Mouse (Mus musculus): Measurements from ENCODE around the gene Gzmf.

DNA sequence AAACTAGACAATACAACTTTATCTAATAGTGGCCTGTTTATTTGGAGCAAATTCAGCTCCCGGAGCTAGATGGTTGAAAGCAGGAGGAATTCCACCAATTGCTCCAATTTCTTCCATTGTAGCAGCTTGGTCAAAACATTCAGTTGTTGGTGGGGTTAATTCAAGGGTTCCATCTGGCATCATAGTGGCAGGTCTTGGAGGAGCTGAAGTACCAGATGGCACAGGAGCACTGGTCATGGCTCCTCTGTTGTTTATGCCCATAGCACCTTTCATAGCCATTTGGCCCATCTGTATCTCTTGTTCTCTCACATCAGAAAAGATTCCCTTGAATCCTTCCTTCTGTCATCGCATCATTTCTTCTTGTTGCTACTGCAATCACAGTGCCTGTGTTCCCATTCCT lies 49.1 kb downstream of the Gzmf start:
- TF ChIP-seq POLR2A (IDR thresholded peaks at IDR 0.05; ENCODE audit: low read depth, low read length): no peak
- no peak for TF ChIP-seq CTCF (IDR thresholded peaks at IDR 0.05; ENCODE audit: extremely low read depth, insufficient read length, insufficient replicate concordance, low read depth, low read length)
